Mouse (Mus musculus) midbrain, embryonic 15.5 days (tissue): ENCODE measurements around the gene Tbc1d2b. TPM values are rescaled to one million over a fixed set of nuclear protein-coding genes. Genes with fewer than 3 reads are reported as not detected.

ENCODE experiments used
- ATAC-seq: fragments of 200-750 bp; cut with Nextera tagmentation; replicated peaks from 2 replicates; pipeline ENCODE4 v1.8.0; 2017; ENCODE audit warnings: moderate TSS enrichment
- H3K27ac ChIP-seq: fragments of 300-500 bp; sonication (generic); 2 replicates; pipeline ENCODE4 v1.5.1; 2015; ENCODE audit warnings: mild to moderate bottlenecking, inconsistent platforms
- H3K27me3 ChIP-seq: fragments of 300-500 bp; sonication (generic); replicated peaks from 2 replicates; pipeline ENCODE4 v1.6.1; 2015; ENCODE audit warnings: inconsistent platforms
- H3K36me3 ChIP-seq: fragments of 300-500 bp; sonication (generic); replicated peaks from 2 replicates; pipeline ENCODE4 v1.6.1; 2015; ENCODE audit warnings: inconsistent platforms
- H3K4me1 ChIP-seq: fragments of 300-500 bp; sonication (generic); 2 replicates; pipeline ENCODE4 v1.6.1; 2015; ENCODE audit warnings: inconsistent platforms
- H3K4me2 ChIP-seq: fragments of 300-500 bp; sonication (generic); 2 replicates; pipeline ENCODE4 v1.6.1; 2015; ENCODE audit warnings: inconsistent platforms, mild to moderate bottlenecking, moderate library complexity
- H3K4me3 ChIP-seq: fragments of 300-500 bp; sonication (generic); 2 replicates; pipeline ENCODE4 v1.5.1; 2015; ENCODE audit warnings: mild to moderate bottlenecking, inconsistent platforms
- H3K9ac ChIP-seq: fragments of 300-500 bp; sonication (generic); 2 replicates; pipeline ENCODE4 v1.6.1; 2015; ENCODE audit warnings: mild to moderate bottlenecking, inconsistent platforms
- H3K9me3 ChIP-seq: fragments of 300-500 bp; sonication (generic); 2 replicates; pipeline ENCODE4 v1.6.1; 2016; ENCODE audit warnings: inconsistent platforms
- WGBS: fragments of 180-500 bp; shearing (Covaris S2); methylation state at CpG from one replicate; pipeline ENCODE4 v1.1.7; 2015; ENCODE audit warnings: mixed read lengths; 5-methylcytosine and 5-hydroxymethylcytosine counted together
- polyA plus RNA-seq: library from polyadenylated mRNA; unstranded; fragments of >200 nt; fragmentation: Nextera tagmentation; extraction: Ambion mirVana; gene quantifications from 2 replicates; pipeline ENCODE4 v1.2.1, GENCODE M21; 2015

Gene Tbc1d2b
- polyA plus RNA-seq, 1 experiment from 2014 or later: 7.6 TPM

- no peak overlapping the region for H3K4me2 ChIP-seq
- H3K9me3 ChIP-seq: no peaks in the 10 kb centered on the region
- H3K27ac ChIP-seq: no peak overlapping the region
- H3K9ac ChIP-seq: no peak overlapping the region
- H3K27me3 ChIP-seq: no peaks in the 10 kb centered on the region
- peaks cover 3% of the 10 kb centered on the region; the same call in 1 of the 2 replicates for H3K4me1 ChIP-seq
- WGBS: 59% methylated on average over 4 of the region's 4 CpGs
- H3K36me3 ChIP-seq: peaks cover 7% of the 10 kb centered on the region
- no peak for ATAC-seq
- H3K4me3 ChIP-seq: no peak overlapping the region
Measured at GRCm38 (mm10) chr9:90169965-90170364, 100.6 kb downstream of the Tbc1d2b start.

- no peak overlapping the region for H3K4me2 ChIP-seq
- 67% methylated on average over 5 of the region's 5 CpGs for WGBS
- no peak overlapping the region for H3K4me3 ChIP-seq
- no peaks in the 10 kb centered on the region for H3K9me3 ChIP-seq
- H3K9ac ChIP-seq: no peak overlapping the region
- no peak overlapping the region for H3K27ac ChIP-seq
- no peak for ATAC-seq
- no peaks in the 10 kb centered on the region for H3K36me3 ChIP-seq
- no peaks in the 10 kb centered on the region for H3K27me3 ChIP-seq
- H3K4me1 ChIP-seq: peaks cover 15% of the 10 kb centered on the region
Measured at GRCm38 (mm10) chr9:90166615-90167014, 104.0 kb downstream of the Tbc1d2b start.

GRCm38 (mm10) chr9:90165590-90165989 lies 105.0 kb downstream of the Tbc1d2b start:
- H3K9ac ChIP-seq: no peak overlapping the region
- no peak overlapping the region for H3K27ac ChIP-seq
- H3K4me2 ChIP-seq: no peak overlapping the region
- no peaks in the 10 kb centered on the region for H3K27me3 ChIP-seq
- no peaks in the 10 kb centered on the region for H3K9me3 ChIP-seq
- H3K36me3 ChIP-seq: no peaks in the 10 kb centered on the region
- ATAC-seq: no peak
- peaks cover 15% of the 10 kb centered on the region for H3K4me1 ChIP-seq
- no peak overlapping the region for H3K4me3 ChIP-seq
- 96% methylated on average over 4 of the region's 4 CpGs for WGBS

GRCm38 (mm10) chr9:90164670-90165453 lies 105.7 kb downstream of the Tbc1d2b start:
- no peak for ATAC-seq
- 55% methylated on average over 4 of the region's 4 CpGs for WGBS
- Histone ChIP-seq H3K4me3 (peak overlapping the region; percentile 95), H3K27me3 (no peaks in the 10 kb centered on the region), H3K27ac (no peak overlapping the region), H3K9ac (no peak overlapping the region), H3K9me3 (no peaks in the 10 kb centered on the region), H3K36me3 (no peaks in the 10 kb centered on the region), H3K4me1 (peaks cover 15% of the 10 kb centered on the region), H3K4me2 (peak overlapping the region; percentile 88)

GRCm38 (mm10) chr9:90163749-90164095 lies 106.9 kb downstream of the Tbc1d2b start:
- Histone ChIP-seq H3K36me3 (no peaks in the 10 kb centered on the region), H3K27ac (peak overlapping the region; percentile 73), H3K9ac (peak overlapping the region; percentile 93), H3K4me3 (peak overlapping the region; percentile 95), H3K4me1 (peaks cover 15% of the 10 kb centered on the region), H3K4me2 (peak overlapping the region; percentile 88), H3K9me3 (no peaks in the 10 kb centered on the region), H3K27me3 (no peaks in the 10 kb centered on the region)
- WGBS: under 1% methylated on average over 18 of the region's 18 CpGs
- peak; percentile 74 for ATAC-seq

GRCm38 (mm10) chr9:90162926-90163748 lies 107.5 kb downstream of the Tbc1d2b start, which contains the start of gene Adamts7:
Gene Adamts7 (plus strand): TSS chr9:90163069.
- H3K4me2 ChIP-seq: peak within 1 kb of the TSS; percentile 88
- no peaks in the 10 kb centered on the region for H3K9me3 ChIP-seq
- H3K4me1 ChIP-seq: peaks cover 15% of the 10 kb centered on the region
- no peaks in the 10 kb centered on the region for H3K27me3 ChIP-seq
- H3K9ac ChIP-seq: peak within 1 kb of the TSS; percentile 93
- peak; percentile 81 for ATAC-seq
- no peaks in the 10 kb centered on the region for H3K36me3 ChIP-seq
- H3K27ac ChIP-seq: peak within 1 kb of the TSS; percentile 73
- peak within 1 kb of the TSS; percentile 95 for H3K4me3 ChIP-seq
- WGBS: under 1% methylated on average over 59 of the region's 60 CpGs

GRCm38 (mm10) chr9:90162243-90162925 lies 108.2 kb downstream of the Tbc1d2b start:
- 8% methylated on average over 27 of the region's 29 CpGs for WGBS
- Histone ChIP-seq H3K36me3 (no peaks in the 10 kb centered on the region), H3K9ac (peak overlapping the region; percentile 93), H3K4me3 (peak overlapping the region; percentile 95), H3K4me1 (peaks cover 15% of the 10 kb centered on the region), H3K4me2 (peak overlapping the region; percentile 88), H3K27ac (peak overlapping the region; percentile 73), H3K27me3 (no peaks in the 10 kb centered on the region), H3K9me3 (no peaks in the 10 kb centered on the region)
- peak; percentile 70 for ATAC-seq

Other genes with a start within 250 kb of the Tbc1d2b start
- gene Ctsh, start 216.7 kb downstream of the Tbc1d2b start, polyA plus RNA-seq: 21.3 and 24.0 TPM in 2 replicates
- 548 and 569 TPM in 2 replicates for gene Morf4l1, start 156.0 kb downstream of the Tbc1d2b start, polyA plus RNA-seq
- 9.9 and 11.5 TPM in 2 replicates for gene Adamts7, start 107.7 kb downstream of the Tbc1d2b start, polyA plus RNA-seq